Mouse (Mus musculus) gastrocnemius, postnatal 10 days (tissue): ENCODE data around the gene Tenm3. TPM values are rescaled to one million over a fixed set of nuclear protein-coding genes. Genes with fewer than 3 reads are reported as not detected.
"Not testable (repeated sequence)": the region's sequence is repeated elsewhere in the genome, so short reads cannot be mapped to it uniquely, and the experiment has no call there.

ENCODE experiments used
- DNase-seq: peaks from one replicate; pipeline ENCODE4 v3.0.0; 2021; ENCODE audit warnings: mixed read lengths
- total RNA-seq, 2 experiments: library from RNA; stranded (reverse); gene quantifications; 2 replicates each; pipeline ENCODE4 v1.2.3; 2021

Gene Tenm3
- total RNA-seq, 2 experiments from 2014 or later, result 18.2 to 23.5 TPM

GRCm38 (mm10) chr8:48203611-48204010 lies 640.1 kb downstream of the Tenm3 start:
- DNase-seq, result no peak

- DNase-seq, result no peak
Observed at GRCm38 (mm10) chr8:48203161-48203560, 640.6 kb downstream of the Tenm3 start.

GRCm38 (mm10) chr8:48202632-48203031 lies 641.1 kb downstream of the Tenm3 start:
- no peak for DNase-seq

GRCm38 (mm10) chr8:48199171-48199570 lies 644.6 kb downstream of the Tenm3 start:
- DNase-seq, result no peak

- no peak for DNase-seq
Observed at GRCm38 (mm10) chr8:48195971-48196370, 647.8 kb downstream of the Tenm3 start.

- no peak for DNase-seq
Observed at GRCm38 (mm10) chr8:48188586-48188985, 655.2 kb downstream of the Tenm3 start.

GRCm38 (mm10) chr8:48183758-48184157 lies 660.0 kb downstream of the Tenm3 start:
- no peak for DNase-seq

GRCm38 (mm10) chr8:48181000-48181399 lies 662.8 kb downstream of the Tenm3 start:
- no peak for DNase-seq

- DNase-seq, result not testable (repeated sequence)
Observed at GRCm38 (mm10) chr8:48180146-48180545, 663.6 kb downstream of the Tenm3 start.

GRCm38 (mm10) chr8:48178993-48179392 lies 664.8 kb downstream of the Tenm3 start:
- DNase-seq, result no peak

- no peak for DNase-seq
Observed at GRCm38 (mm10) chr8:48177876-48178275, 665.9 kb downstream of the Tenm3 start.
